Mouse (Mus musculus): ENCODE data around the gene Adora1. TPM values are rescaled to one million over a fixed set of nuclear protein-coding genes. Genes with fewer than 3 reads are reported as not detected.

Gene Adora1
- polyA plus RNA-seq, 1 experiment from 2014 or later, result 0.25 TPM

DNA sequence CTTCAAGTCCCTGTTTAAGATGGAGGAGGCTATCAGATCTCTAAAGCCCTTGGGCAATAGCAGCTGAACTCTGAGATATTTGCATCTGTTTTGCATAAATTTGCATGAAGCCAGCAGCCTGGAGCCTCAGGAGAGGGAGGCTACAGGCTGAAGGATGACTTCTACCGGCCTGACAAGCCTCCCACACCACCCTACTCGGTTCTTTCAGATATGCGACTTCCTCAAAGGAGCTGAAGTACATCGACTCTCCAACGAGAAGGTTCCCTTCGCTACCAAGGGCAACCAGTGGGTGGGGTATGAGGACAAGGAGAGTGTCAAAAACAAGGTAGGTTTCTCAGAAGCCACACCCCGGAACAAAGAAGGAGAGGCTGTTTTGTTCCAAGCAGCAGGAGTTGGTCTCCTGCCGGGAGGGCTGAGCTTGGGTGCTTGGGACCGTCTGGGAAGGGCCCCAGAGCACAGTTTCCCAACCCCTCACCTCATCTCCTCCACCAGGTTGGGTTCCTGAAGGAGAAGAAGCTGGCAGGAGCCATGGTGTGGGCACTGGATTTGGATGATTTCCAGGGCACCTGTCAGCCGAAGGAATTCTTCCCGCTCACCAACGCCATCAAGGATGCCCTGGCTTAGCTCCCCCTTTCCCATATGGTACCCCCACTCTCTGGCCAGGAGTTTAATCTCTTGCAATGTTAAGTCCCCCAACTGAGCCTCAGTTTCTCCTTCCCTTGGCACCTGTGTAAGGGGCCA is 46.1 kb downstream of the Adora1 start:
- Histone ChIP-seq H3K36me3 (ENCODE audit: control insufficient read depth, insufficient read depth, low read length) (no peaks in the 10 kb centered on the region), H3K9me3 (ENCODE audit: control insufficient read depth, low read length) (no peaks in the 10 kb centered on the region), H3K4me1 (replicated peaks; ENCODE audit: control insufficient read depth, insufficient read depth, low read length) (0 out of 2 replicates have a peak, but pooled peaks cover 5% of the 10 kb centered on the region), H3K4me3 (ENCODE audit: low read depth, low read length) (no peak overlapping the region), H3K9ac (ENCODE audit: low read depth, low read length) (no peak overlapping the region), H3K4me2 (replicated peaks; ENCODE audit: low read depth, low read length) (no peak overlapping the region), H3K27me3 (ENCODE audit: control insufficient read depth, insufficient read depth, low read length) (no peaks in the 10 kb centered on the region), H3K27ac (ENCODE audit: low read depth, low read length) (no peak overlapping the region)
- ATAC-seq (ENCODE audit: low FRiP score) (peak; percentile 57), DNase-seq (ENCODE audit: low spot score) (peak; percentile 19)
- WGBS, result 26% methylated on average over 12 of the region's 12 CpGs

DNA sequence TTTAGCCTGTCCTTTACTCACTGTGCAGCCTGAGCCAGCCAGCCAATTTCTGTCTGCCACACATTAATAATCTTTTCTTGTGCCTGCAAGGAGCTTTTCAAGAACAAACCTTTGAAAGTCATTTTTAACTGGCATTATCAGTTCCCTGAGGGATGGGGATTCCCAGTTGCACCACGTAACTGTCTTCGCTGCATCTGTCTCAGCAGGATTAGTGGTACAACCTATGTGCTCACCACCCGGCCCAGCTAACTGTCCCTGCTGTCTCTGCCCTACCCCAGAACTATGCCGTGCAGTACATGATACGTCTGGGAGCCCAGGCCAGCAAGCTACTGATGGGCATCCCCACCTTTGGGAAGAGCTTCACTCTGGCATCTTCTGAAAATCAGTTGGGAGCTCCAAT is 47.0 kb downstream of the Adora1 start:
- Histone ChIP-seq H3K27me3 (ENCODE audit: control insufficient read depth, insufficient read depth, low read length) (no peaks in the 10 kb centered on the region), H3K27ac (ENCODE audit: low read depth, low read length) (no peak overlapping the region), H3K4me2 (replicated peaks; ENCODE audit: low read depth, low read length) (no peak overlapping the region), H3K9ac (ENCODE audit: low read depth, low read length) (no peak overlapping the region), H3K36me3 (ENCODE audit: control insufficient read depth, insufficient read depth, low read length) (no peaks in the 10 kb centered on the region), H3K4me3 (ENCODE audit: low read depth, low read length) (no peak overlapping the region), H3K4me1 (replicated peaks; ENCODE audit: control insufficient read depth, insufficient read depth, low read length) (0 out of 2 replicates have a peak, but pooled peaks cover 5% of the 10 kb centered on the region), H3K9me3 (ENCODE audit: control insufficient read depth, low read length) (no peaks in the 10 kb centered on the region)
- DNase-seq (ENCODE audit: low spot score) (no peak), ATAC-seq (ENCODE audit: low FRiP score) (no peak)
- 84% methylated on average over 5 of the region's 5 CpGs for WGBS

DNA sequence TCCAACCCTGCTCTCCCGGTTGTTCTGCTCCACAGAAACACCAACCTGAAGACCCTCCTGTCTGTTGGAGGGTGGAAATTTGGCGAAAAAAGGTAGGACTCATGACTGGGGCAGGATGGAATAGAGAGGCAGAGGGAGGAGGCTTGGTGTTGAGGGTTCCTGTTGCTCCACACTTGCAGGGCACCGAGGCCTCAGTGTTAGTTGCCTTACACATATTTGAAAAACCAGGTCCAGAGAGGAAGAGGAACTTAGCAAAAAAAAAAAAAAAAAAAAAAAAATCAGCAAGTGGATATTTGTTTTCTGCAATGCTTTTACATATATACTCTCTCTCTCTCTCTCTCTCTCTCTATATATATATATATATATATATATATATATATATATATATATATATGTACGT is 51.1 kb downstream of the Adora1 start:
- no peak overlapping the region for H3K9ac ChIP-seq (ENCODE audit: low read depth, low read length)
- H3K27ac ChIP-seq (ENCODE audit: low read depth, low read length), result no peak overlapping the region
- H3K4me2 ChIP-seq (replicated peaks; ENCODE audit: low read depth, low read length), result no peak overlapping the region
- H3K27me3 ChIP-seq (ENCODE audit: control insufficient read depth, insufficient read depth, low read length), result no peaks in the 10 kb centered on the region
- 92% methylated on average over 4 of the region's 4 CpGs for WGBS
- no peak for DNase-seq (ENCODE audit: low spot score)
- ATAC-seq (ENCODE audit: low FRiP score), result no peak
- H3K9me3 ChIP-seq (ENCODE audit: control insufficient read depth, low read length), result no peaks in the 10 kb centered on the region
- 0 out of 2 replicates have a peak, but pooled peaks cover 3% of the 10 kb centered on the region for H3K4me1 ChIP-seq (replicated peaks; ENCODE audit: control insufficient read depth, insufficient read depth, low read length)
- no peaks in the 10 kb centered on the region for H3K36me3 ChIP-seq (ENCODE audit: control insufficient read depth, insufficient read depth, low read length)
- H3K4me3 ChIP-seq (ENCODE audit: low read depth, low read length), result no peak overlapping the region

DNA sequence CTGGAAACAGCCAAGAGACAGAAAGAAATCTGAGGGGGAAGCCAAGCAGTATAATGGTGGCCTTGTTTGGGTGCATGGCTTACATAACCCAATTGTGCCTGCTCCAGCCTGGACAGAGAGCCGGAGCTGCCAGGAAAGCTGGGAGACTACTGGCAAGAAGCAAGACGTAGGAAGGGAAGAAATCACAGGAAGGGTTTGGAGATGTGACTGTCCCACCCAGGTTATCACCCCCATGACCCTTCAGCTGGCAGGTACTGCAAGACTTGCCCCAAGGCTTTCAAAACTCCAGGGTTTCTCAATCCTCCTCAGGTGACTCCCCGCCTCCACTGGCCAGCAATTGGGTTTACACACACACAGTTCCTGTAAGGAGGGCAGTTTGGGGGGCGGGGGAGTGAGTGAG is 53.2 kb downstream of the Adora1 start, which contains the start of gene Chil1:
Gene Chil1, plus strand, starts transcription at position 152 of the 400 bp plus-strand sequence.
- Histone ChIP-seq H3K9ac (ENCODE audit: low read depth, low read length) (no peak within 1 kb of the TSS), H3K27ac (ENCODE audit: low read depth, low read length) (no peak within 1 kb of the TSS), H3K4me1 (replicated peaks; ENCODE audit: control insufficient read depth, insufficient read depth, low read length) (no peaks in the 10 kb centered on the region), H3K4me3 (ENCODE audit: low read depth, low read length) (no peak within 1 kb of the TSS), H3K4me2 (replicated peaks; ENCODE audit: low read depth, low read length) (no peak within 1 kb of the TSS), H3K36me3 (ENCODE audit: control insufficient read depth, insufficient read depth, low read length) (no peaks in the 10 kb centered on the region), H3K9me3 (ENCODE audit: control insufficient read depth, low read length) (no peaks in the 10 kb centered on the region), H3K27me3 (ENCODE audit: control insufficient read depth, insufficient read depth, low read length) (no peaks in the 10 kb centered on the region)
- WGBS, result 59% methylated on average over 4 of the region's 4 CpGs
- no peak for DNase-seq (ENCODE audit: low spot score)
- ATAC-seq (ENCODE audit: low FRiP score), result no peak

DNA sequence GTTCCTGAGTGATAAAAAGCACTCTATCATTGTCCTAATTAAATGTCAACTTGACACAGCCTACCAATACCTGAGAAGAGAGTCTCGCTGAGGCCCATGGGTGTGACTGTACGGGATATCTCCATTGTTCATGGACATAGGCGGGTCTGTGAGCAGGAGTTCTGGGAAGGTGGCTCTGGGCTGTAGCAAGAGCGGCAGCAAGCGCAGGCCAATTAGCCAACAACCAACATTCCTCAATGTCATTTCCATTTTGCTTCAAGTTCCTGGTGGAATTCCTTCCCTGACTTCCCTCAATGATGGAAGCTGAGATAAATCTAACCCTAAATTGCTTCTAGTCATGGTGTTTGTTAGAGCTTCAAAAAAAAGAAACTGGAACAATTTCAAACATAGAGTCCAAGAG is 57.3 kb downstream of the Adora1 start:
- Histone ChIP-seq H3K27ac (ENCODE audit: low read depth, low read length) (no peak overlapping the region), H3K4me3 (ENCODE audit: low read depth, low read length) (no peak overlapping the region), H3K4me1 (replicated peaks; ENCODE audit: control insufficient read depth, insufficient read depth, low read length) (no peaks in the 10 kb centered on the region), H3K9ac (ENCODE audit: low read depth, low read length) (no peak overlapping the region), H3K4me2 (replicated peaks; ENCODE audit: low read depth, low read length) (no peak overlapping the region), H3K27me3 (ENCODE audit: control insufficient read depth, insufficient read depth, low read length) (no peaks in the 10 kb centered on the region), H3K36me3 (ENCODE audit: control insufficient read depth, insufficient read depth, low read length) (no peaks in the 10 kb centered on the region), H3K9me3 (ENCODE audit: control insufficient read depth, low read length) (no peaks in the 10 kb centered on the region)
- DNase-seq (ENCODE audit: low spot score) (no peak), ATAC-seq (ENCODE audit: low FRiP score) (no peak)
- WGBS, result 84% methylated on average over 5 of the region's 5 CpGs

DNA sequence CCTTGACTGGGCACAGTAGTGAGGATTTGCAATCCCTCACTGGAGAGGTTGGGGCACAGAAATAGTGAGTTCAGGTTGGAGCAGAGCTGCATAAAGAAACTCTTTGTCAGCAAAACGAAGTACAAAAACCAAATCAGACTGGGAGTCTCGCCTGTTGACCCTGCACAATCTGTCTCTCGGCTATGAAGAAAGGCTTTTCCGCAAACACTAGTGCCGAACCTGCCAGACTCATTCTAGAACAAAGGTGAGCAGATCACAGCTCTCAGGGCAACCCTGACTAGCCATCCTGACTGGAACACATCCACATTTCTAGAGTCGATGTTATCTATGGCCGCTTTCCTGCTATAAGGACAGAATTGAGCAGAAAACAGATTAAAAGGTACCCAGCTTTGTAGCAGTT is 62.1 kb downstream of the Adora1 start:
- Histone ChIP-seq H3K4me1 (replicated peaks; ENCODE audit: control insufficient read depth, insufficient read depth, low read length) (no peaks in the 10 kb centered on the region), H3K9ac (ENCODE audit: low read depth, low read length) (no peak overlapping the region), H3K4me2 (replicated peaks; ENCODE audit: low read depth, low read length) (no peak overlapping the region), H3K27me3 (ENCODE audit: control insufficient read depth, insufficient read depth, low read length) (no peaks in the 10 kb centered on the region), H3K4me3 (ENCODE audit: low read depth, low read length) (no peak overlapping the region), H3K27ac (ENCODE audit: low read depth, low read length) (no peak overlapping the region), H3K9me3 (ENCODE audit: control insufficient read depth, low read length) (no peaks in the 10 kb centered on the region), H3K36me3 (ENCODE audit: control insufficient read depth, insufficient read depth, low read length) (no peaks in the 10 kb centered on the region)
- WGBS, result 65% methylated on average over 7 of the region's 7 CpGs
- DNase-seq (ENCODE audit: low spot score) (no peak), ATAC-seq (ENCODE audit: low FRiP score) (no peak)

DNA sequence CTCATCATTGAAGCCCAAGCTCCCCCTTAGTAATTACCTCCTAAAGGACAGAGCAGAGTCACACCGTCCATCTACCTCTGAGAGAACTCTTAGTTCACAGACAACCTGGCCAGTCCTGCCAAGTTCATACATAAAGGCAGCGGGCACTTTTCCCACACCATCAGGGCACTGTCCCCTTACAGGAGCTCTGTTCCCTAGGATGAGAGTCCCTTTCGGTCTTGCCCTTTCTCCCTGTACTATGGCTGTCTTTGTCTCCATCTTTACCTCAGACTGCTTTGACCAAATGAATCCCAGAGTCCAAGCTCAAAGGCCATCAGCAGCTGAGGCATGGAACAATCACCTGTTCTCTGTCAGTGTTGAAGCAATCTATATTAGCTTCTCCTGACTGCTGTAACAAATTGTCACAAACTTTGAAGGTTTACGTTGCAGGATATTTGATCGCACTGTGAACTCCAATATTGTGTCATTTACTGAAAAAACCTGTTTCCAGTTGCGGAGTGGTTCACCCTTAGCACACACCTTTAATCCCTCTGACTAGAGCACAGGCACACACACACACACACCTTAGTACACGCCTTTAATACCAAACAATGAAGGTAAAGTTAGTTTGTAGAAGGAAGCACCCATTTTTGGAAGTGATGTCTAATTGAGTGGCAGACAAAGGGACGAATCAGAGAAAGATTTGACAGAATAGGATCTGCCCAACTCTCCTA is 66.1 kb downstream of the Adora1 start:
- no peak for ATAC-seq (ENCODE audit: low FRiP score)
- Histone ChIP-seq H3K27ac (ENCODE audit: low read depth, low read length) (no peak overlapping the region), H3K9me3 (ENCODE audit: control insufficient read depth, low read length) (no peaks in the 10 kb centered on the region), H3K4me1 (replicated peaks; ENCODE audit: control insufficient read depth, insufficient read depth, low read length) (no peaks in the 10 kb centered on the region), H3K4me2 (replicated peaks; ENCODE audit: low read depth, low read length) (no peak overlapping the region), H3K9ac (ENCODE audit: low read depth, low read length) (no peak overlapping the region), H3K27me3 (ENCODE audit: control insufficient read depth, insufficient read depth, low read length) (no peaks in the 10 kb centered on the region), H3K4me3 (ENCODE audit: low read depth, low read length) (no peak overlapping the region), H3K36me3 (ENCODE audit: control insufficient read depth, insufficient read depth, low read length) (no peaks in the 10 kb centered on the region)
- DNase-seq (ENCODE audit: low spot score), result no peak
- WGBS, result 90% methylated on average over 8 of the region's 8 CpGs

DNA sequence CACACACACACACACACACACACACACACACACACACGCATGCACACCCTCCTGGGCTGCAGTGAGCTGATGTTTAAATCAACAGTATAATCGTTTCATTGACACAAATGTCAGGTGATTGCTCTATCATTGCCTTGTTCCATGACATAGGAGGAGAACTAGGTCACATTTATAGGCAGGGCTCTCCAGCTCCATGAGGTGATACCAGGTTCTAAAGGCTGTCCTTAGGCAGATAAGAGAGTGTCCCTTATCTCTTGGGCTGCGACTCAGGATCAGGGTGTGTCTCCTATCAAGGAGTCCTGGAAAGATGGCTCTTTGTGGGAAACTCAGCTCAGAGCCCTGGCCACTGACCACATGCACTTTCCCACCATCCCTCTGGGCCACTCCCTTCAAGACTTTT is 66.7 kb downstream of the Adora1 start:
- Histone ChIP-seq H3K4me3 (ENCODE audit: low read depth, low read length) (no peak overlapping the region), H3K4me2 (replicated peaks; ENCODE audit: low read depth, low read length) (no peak overlapping the region), H3K4me1 (replicated peaks; ENCODE audit: control insufficient read depth, insufficient read depth, low read length) (no peaks in the 10 kb centered on the region), H3K9ac (ENCODE audit: low read depth, low read length) (no peak overlapping the region), H3K27ac (ENCODE audit: low read depth, low read length) (no peak overlapping the region), H3K27me3 (ENCODE audit: control insufficient read depth, insufficient read depth, low read length) (no peaks in the 10 kb centered on the region), H3K36me3 (ENCODE audit: control insufficient read depth, insufficient read depth, low read length) (no peaks in the 10 kb centered on the region), H3K9me3 (ENCODE audit: control insufficient read depth, low read length) (no peaks in the 10 kb centered on the region)
- DNase-seq (ENCODE audit: low spot score), result no peak
- WGBS, result 82% methylated on average over 3 of the region's 3 CpGs
- ATAC-seq (ENCODE audit: low FRiP score), result no peak
